Mouse (Mus musculus) CH12.LX (cell line): ENCODE data around the gene Cdc123. TPM values are rescaled to one million over a fixed set of nuclear protein-coding genes. Genes with fewer than 3 reads are reported as not detected.

ENCODE experiments used
- DNase-seq: peaks from one replicate; pipeline ENCODE4 v3.0.0-alpha.2; 2013; ENCODE audit errors: extremely low read depth
- H3K27ac ChIP-seq: 2 replicates; pipeline ENCODE4 v1.5.1; 2012; ENCODE audit warnings: low read depth, mild to moderate bottlenecking, control low read depth, moderate library complexity; ENCODE audit not compliant: insufficient read depth
- H3K27me3 ChIP-seq: replicated peaks from 2 replicates; pipeline ENCODE3; 2012; ENCODE audit warnings: inconsistent platforms
- H3K36me3 ChIP-seq, 2 experiments: replicated peaks in 1 of 2; 2 replicates each; pipeline versions ENCODE3 to v1.6.1; 2012; ENCODE audit warnings: inconsistent platforms in 1 of 2, low read length in 1 of 2, mild to moderate bottlenecking in 1 of 2, mixed read lengths in 1 of 2, moderate library complexity in 1 of 2; ENCODE audit not compliant: control insufficient read depth in 1 of 2, insufficient read depth in 1 of 2
- H3K4me1 ChIP-seq, 2 experiments: 2 replicates each; pipeline ENCODE4 v1.6.1; 2012; ENCODE audit warnings: inconsistent platforms in 1 of 2, moderate library complexity in 1 of 2; ENCODE audit not compliant: insufficient read depth in 2 of 2, control insufficient read depth in 1 of 2
- H3K4me2 ChIP-seq: 2 replicates; pipeline ENCODE4 v1.6.1; 2012; ENCODE audit warnings: low read depth, mild to moderate bottlenecking, control low read depth; ENCODE audit not compliant: poor library complexity, insufficient read depth, severe bottlenecking
- H3K4me3 ChIP-seq, 3 experiments: fragments of 150-350 bp in 1 of 3; sonication (generic) in 1 of 3; replicated peaks in 1 of 3; 2 replicates each; pipeline versions ENCODE3 to v1.5.1; 2011 to 2012; ENCODE audit warnings: low read depth in 2 of 3, low read length in 2 of 3, mild to moderate bottlenecking in 2 of 3, moderate library complexity in 2 of 3, control low read depth in 1 of 3, improper control_type of control experiment in 1 of 3, inconsistent platforms in 1 of 3, mixed read lengths in 1 of 3; ENCODE audit not compliant: poor library complexity in 1 of 3
- H3K79me2 ChIP-seq: replicated peaks from 2 replicates; pipeline ENCODE4 v1.6.1; 2012; ENCODE audit warnings: mild to moderate bottlenecking, moderate library complexity; ENCODE audit not compliant: control insufficient read depth, poor library complexity, insufficient read depth, severe bottlenecking; ENCODE audit errors: extremely low read depth
- H3K9ac ChIP-seq: 2 replicates; pipeline ENCODE4 v1.6.1; 2012; ENCODE audit warnings: low read depth, mild to moderate bottlenecking, control low read depth, moderate library complexity; ENCODE audit not compliant: insufficient read depth
- H3K9me3 ChIP-seq: replicated peaks from 2 replicates; pipeline ENCODE3; 2012; ENCODE audit warnings: low read length, inconsistent platforms, mixed read lengths
- CHD2 ChIP-seq: IDR thresholded peaks from 2 replicates; pipeline ENCODE4 v1.6.1; 2011; ENCODE audit warnings: low read length, improper control_type of control experiment
- ELF1 ChIP-seq: IDR thresholded peaks from 2 replicates; pipeline ENCODE4 v1.6.1; 2014; ENCODE audit warnings: low read depth, mild to moderate bottlenecking, inconsistent platforms, low read length, improper control_type of control experiment
- ETS1 ChIP-seq: conservative IDR thresholded peaks from 2 replicates; pipeline ENCODE4 v1.6.1; 2012; ENCODE audit warnings: low read depth, mild to moderate bottlenecking, inconsistent platforms, low read length, improper control_type of control experiment, moderate library complexity
- IRF4 ChIP-seq: IDR thresholded peaks from 2 replicates; pipeline ENCODE4 v1.6.1; 2014; ENCODE audit warnings: low read depth, mild to moderate bottlenecking, inconsistent platforms, low read length, improper control_type of control experiment
- JUN ChIP-seq: IDR thresholded peaks from 2 replicates; pipeline ENCODE4 v1.6.1; 2011; ENCODE audit warnings: low read depth, mild to moderate bottlenecking, low read length, improper control_type of control experiment, moderate library complexity; ENCODE audit not compliant: insufficient read depth
- JUND ChIP-seq: conservative IDR thresholded peaks from 2 replicates; pipeline ENCODE4 v1.6.1; 2011; ENCODE audit warnings: low read depth, low read length, improper control_type of control experiment
- KAT2A ChIP-seq: IDR thresholded peaks from 2 replicates; pipeline ENCODE4 v1.6.1; 2012; ENCODE audit warnings: low read length, improper control_type of control experiment, inconsistent platforms; ENCODE audit not compliant: insufficient replicate concordance
- MAFK ChIP-seq: IDR thresholded peaks from 2 replicates; pipeline ENCODE4 v1.6.1; 2011; ENCODE audit warnings: low read length, improper control_type of control experiment; ENCODE audit not compliant: insufficient replicate concordance
- MAX ChIP-seq: IDR thresholded peaks from 2 replicates; pipeline ENCODE4 v1.6.1; 2011; ENCODE audit warnings: low read length, improper control_type of control experiment
- MAZ ChIP-seq: IDR thresholded peaks from 2 replicates; pipeline ENCODE4 v1.6.1; 2012; ENCODE audit warnings: low read depth, mild to moderate bottlenecking, inconsistent platforms, low read length, improper control_type of control experiment, moderate library complexity
- MEF2A ChIP-seq: IDR thresholded peaks from 2 replicates; pipeline ENCODE4 v1.6.1; 2014; ENCODE audit warnings: low read depth, mild to moderate bottlenecking, inconsistent platforms, low read length, improper control_type of control experiment, borderline replicate concordance
- MXI1 ChIP-seq: IDR thresholded peaks from 2 replicates; pipeline ENCODE4 v1.6.1; 2011; ENCODE audit warnings: mild to moderate bottlenecking, low read depth, low read length, improper control_type of control experiment
- POLR2AphosphoS2 ChIP-seq: IDR thresholded peaks from 2 replicates; pipeline ENCODE4 v1.6.1; 2011; ENCODE audit warnings: low read depth, low read length, improper control_type of control experiment
- RAD21 ChIP-seq: IDR thresholded peaks from 2 replicates; pipeline ENCODE4 v1.6.1; 2011; ENCODE audit warnings: low read depth, mild to moderate bottlenecking, low read length, improper control_type of control experiment, moderate library complexity
- RCOR1 ChIP-seq: conservative IDR thresholded peaks from 2 replicates; pipeline ENCODE4 v1.6.1; 2012; ENCODE audit warnings: low read depth, mild to moderate bottlenecking, inconsistent platforms, low read length, improper control_type of control experiment
- TCF12 ChIP-seq: IDR thresholded peaks from 2 replicates; pipeline ENCODE4 v1.6.1; 2014; ENCODE audit warnings: low read depth, mild to moderate bottlenecking, inconsistent platforms, low read length, improper control_type of control experiment
- UBTF ChIP-seq: IDR thresholded peaks from 2 replicates; pipeline ENCODE4 v1.6.1; 2012; ENCODE audit warnings: low read depth, mild to moderate bottlenecking, inconsistent platforms, low read length, improper control_type of control experiment, moderate library complexity
- USF1 ChIP-seq: IDR thresholded peaks from 2 replicates; pipeline ENCODE4 v1.6.1; 2014; ENCODE audit warnings: low read depth, mild to moderate bottlenecking, inconsistent platforms, low read length, improper control_type of control experiment
- USF2 ChIP-seq: conservative IDR thresholded peaks from 2 replicates; pipeline ENCODE4 v1.6.1; 2011; ENCODE audit warnings: low read depth, low read length, improper control_type of control experiment
- ZC3H11A ChIP-seq: IDR thresholded peaks from 2 replicates; pipeline ENCODE4 v1.6.1; 2012; ENCODE audit warnings: low read depth, mild to moderate bottlenecking, inconsistent platforms, low read length, improper control_type of control experiment
- ZKSCAN1 ChIP-seq: IDR thresholded peaks from 2 replicates; pipeline ENCODE4 v1.6.1; 2012; ENCODE audit warnings: low read depth, inconsistent platforms, low read length, improper control_type of control experiment, borderline replicate concordance
- dilution Hi-C: fragments of 300-500 bp; cut with MboI; formaldehyde crosslinking; loops from 2 replicates; pipeline ENCODE4 v1.14.3; 2020; ENCODE audit warnings: low sequenced_read_pairs; ENCODE audit not compliant: extremely low pct_unique_long_range_greater_than_20kb, extremely low pct_ligation_motif_present
- in situ Hi-C: fragments of 300-500 bp; cut with MboI; formaldehyde crosslinking; loops from 3 replicates; pipeline ENCODE4 v1.14.3; 2019; ENCODE audit warnings: low sequenced_read_pairs, low pct_ligation_motif_present, low pct_unique_long_range_greater_than_20kb, mixed read lengths
- polyA plus RNA-seq: library from polyadenylated mRNA; unstranded; fragments of >175 nt; gene quantifications from 2 replicates; pipeline ENCODE4 v1.2.1, GENCODE M21; 2012; ENCODE audit warnings: low read depth; ENCODE audit not compliant: insufficient read length
- total RNA-seq, 2 experiments: library from RNA; depleted of rRNA; stranded (reverse); fragments of 300-350 nt in 1 of 2; fragments of >200 nt in 1 of 2; gene quantifications; 2 replicates each; pipeline ENCODE4 v1.2.3; 2012 to 2014

Gene Cdc123
- total and polyA plus RNA-seq, 3 experiments = 164 to 291 (median 215) TPM

DNA sequence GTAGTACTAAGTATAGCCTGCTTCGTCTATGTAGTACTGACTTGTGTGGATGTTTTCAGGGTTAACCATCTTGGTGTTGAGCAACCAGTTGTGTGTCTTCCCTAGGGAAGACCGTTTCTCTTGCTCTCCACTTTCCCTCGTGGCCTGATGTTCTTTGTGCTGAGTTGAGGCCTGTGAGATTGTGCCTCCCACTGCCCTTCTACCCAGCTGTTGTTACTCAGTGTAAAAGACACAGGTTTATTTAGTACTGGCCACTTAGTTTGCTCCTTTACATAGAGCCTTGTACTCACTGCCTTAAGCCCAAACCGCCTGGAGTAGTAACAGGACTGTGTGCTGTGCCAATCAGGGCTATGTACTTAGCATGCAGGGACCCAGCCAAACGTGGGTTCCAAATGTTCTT lies 6.9 kb upstream of the Cdc123 start:
- Histone ChIP-seq H3K9ac (no peak overlapping the region), H3K27me3 (no peaks in the 10 kb centered on the region), H3K4me1 (peaks cover 0 to 23% of the 10 kb centered on the region in 2 experiments; a peak in 3 of 4 replicates), H3K4me3 (no peak overlapping the region), H3K4me2 (no peak overlapping the region), H3K9me3 (no peaks in the 10 kb centered on the region), H3K27ac (no peak overlapping the region), H3K36me3 (peaks cover 24 to 81% of the 10 kb centered on the region in 2 experiments), H3K79me2 (peaks cover 56% of the 10 kb centered on the region)
- dilution Hi-C loops (no loop called here), in situ Hi-C loops (no loop called here)
- DNase-seq = no peak
- TF ChIP-seq POLR2AphosphoS2 = no peak
- no peak for TF ChIP-seq KAT2A
- no peak for TF ChIP-seq MXI1
- no peak for TF ChIP-seq MEF2A
- no peak for TF ChIP-seq TCF12
- TF ChIP-seq IRF4 = no peak
- TF ChIP-seq UBTF = no peak
- no peak for TF ChIP-seq MAX
- no peak for TF ChIP-seq RCOR1
- TF ChIP-seq USF1 = no peak
- TF ChIP-seq ZC3H11A = no peak
- TF ChIP-seq JUN = no peak
- no peak for TF ChIP-seq ETS1
- no peak for TF ChIP-seq ZKSCAN1
- no peak for TF ChIP-seq ELF1
- TF ChIP-seq CHD2 = no peak
- no peak for TF ChIP-seq USF2
- TF ChIP-seq MAZ = no peak
- no peak for TF ChIP-seq MAFK
- TF ChIP-seq RAD21 = no peak

DNA sequence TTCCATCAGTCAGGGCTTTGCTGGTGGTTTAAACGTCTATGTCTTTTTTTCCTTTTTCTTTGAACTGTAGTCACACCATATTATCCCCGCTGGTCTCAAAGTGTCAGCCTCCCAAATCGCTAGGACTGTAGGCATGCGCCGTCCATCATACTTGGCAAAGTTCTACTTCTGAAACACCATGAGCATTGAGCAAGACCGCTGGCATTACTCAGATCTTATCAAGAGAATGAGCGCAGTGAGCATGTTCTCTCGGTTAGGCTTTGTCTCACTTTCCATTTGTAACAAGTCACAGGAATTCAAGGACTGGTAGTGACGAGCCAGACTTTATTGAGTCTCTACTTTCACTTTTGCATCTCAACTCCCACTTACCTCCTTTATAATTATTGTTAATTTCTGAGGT lies 6.2 kb upstream of the Cdc123 start:
- no peak overlapping the region for H3K4me2 ChIP-seq
- dilution Hi-C loops = no loop called here
- H3K9me3 ChIP-seq = no peaks in the 10 kb centered on the region
- H3K4me1 ChIP-seq = peaks cover 3 to 31% of the 10 kb centered on the region in 2 experiments
- no peak overlapping the region for H3K9ac ChIP-seq
- H3K27me3 ChIP-seq = no peaks in the 10 kb centered on the region
- TF ChIP-seq UBTF (no peak), CHD2 (no peak), JUND (no peak), ZKSCAN1 (no peak), MAZ (no peak), MAFK (no peak), USF2 (no peak)
- in situ Hi-C loops = no loop called here
- peaks cover 23 to 77% of the 10 kb centered on the region in 2 experiments for H3K36me3 ChIP-seq
- no peak for DNase-seq
- H3K4me3 ChIP-seq = no peak overlapping the region
- H3K79me2 ChIP-seq = peaks cover 63% of the 10 kb centered on the region
- H3K27ac ChIP-seq = no peak overlapping the region
